22 mouse cellular contexts compared by ENCODE assay signal in genomic region chr16:49193986-49194385, GRCm38 (mm10).
DNase-seq lines count a peak whose midpoint lies in the region; ATAC-seq and TF ChIP-seq lines count a peak whose summit lies in the region.
"Had no signal": no experiment of that assay in that cellular context is flagged by ENCODE, and none has a peak within 500 bp of the region (broad histone marks: within the 10 kb centered on the region; RNA-seq: fewer than 3 reads in every experiment).

No protein-coding gene starts in this region.

- no peaks in the 10 kb centered on the region for H3K27me3 ChIP-seq in forebrain, embryonic 11.5 days (ENCODE audit: control insufficient read depth, insufficient read depth, low read length)
- no peaks in the 10 kb centered on the region for H3K27me3 ChIP-seq in forebrain, postnatal 0 days (ENCODE audit: insufficient read depth, low read length)
- no peaks in the 10 kb centered on the region for H3K27me3 ChIP-seq in midbrain, embryonic 12.5 days
- H3K27me3 ChIP-seq in midbrain, embryonic 11.5 days (ENCODE audit: control insufficient read depth, insufficient read depth, low read length) = no peaks in the 10 kb centered on the region
- H3K27me3 ChIP-seq in forebrain, embryonic 14.5 days (replicated peaks; ENCODE audit: control insufficient read depth, insufficient read depth, low read length) = no peaks in the 10 kb centered on the region
- H3K27me3 ChIP-seq in forebrain, embryonic 16.5 days (replicated peaks; ENCODE audit: control insufficient read depth, insufficient read depth, low read length) = no peaks in the 10 kb centered on the region
- H3K27me3 ChIP-seq: embryonic facial prominence, embryonic 13.5 days; embryonic facial prominence, embryonic 15.5 days had no signal

- H3K36me3 ChIP-seq in forebrain, embryonic 11.5 days (ENCODE audit: control insufficient read depth, insufficient read depth, low read length) = no peaks in the 10 kb centered on the region
- no peaks in the 10 kb centered on the region for H3K36me3 ChIP-seq in forebrain, postnatal 0 days (ENCODE audit: insufficient read depth)
- no peaks in the 10 kb centered on the region for H3K36me3 ChIP-seq in midbrain, embryonic 12.5 days
- no peaks in the 10 kb centered on the region for H3K36me3 ChIP-seq in midbrain, embryonic 11.5 days (ENCODE audit: control insufficient read depth, insufficient read depth, low read length)
- H3K36me3 ChIP-seq in forebrain, embryonic 14.5 days (ENCODE audit: control insufficient read depth, insufficient read depth, low read length) = no peaks in the 10 kb centered on the region
- H3K36me3 ChIP-seq in forebrain, embryonic 16.5 days (ENCODE audit: control insufficient read depth, insufficient read depth) = no peaks in the 10 kb centered on the region
- H3K36me3 ChIP-seq: embryonic facial prominence, embryonic 13.5 days; embryonic facial prominence, embryonic 15.5 days had no signal

- no peak overlapping the region for H3K4me3 ChIP-seq in forebrain, embryonic 11.5 days (ENCODE audit: low read depth, low read length)
- H3K4me3 ChIP-seq in forebrain, postnatal 0 days (ENCODE audit: low read depth, low read length) = no peak overlapping the region
- H3K4me3 ChIP-seq in midbrain, embryonic 12.5 days = no peak overlapping the region
- no peak overlapping the region for H3K4me3 ChIP-seq in midbrain, embryonic 11.5 days (ENCODE audit: low read depth, low read length)
- no peak overlapping the region for H3K4me3 ChIP-seq in forebrain, embryonic 14.5 days (ENCODE audit: low read depth, low read length)
- H3K4me3 ChIP-seq in forebrain, embryonic 16.5 days (replicated peaks; ENCODE audit: low read length) = no peak overlapping the region
- H3K4me3 ChIP-seq: embryonic facial prominence, embryonic 13.5 days; embryonic facial prominence, embryonic 15.5 days; erythroblast, embryonic 14.5 days had no signal

- H3K4me1 ChIP-seq in forebrain, embryonic 11.5 days (replicated peaks; ENCODE audit: control insufficient read depth, insufficient read depth, low read length) = peaks cover 4% of the 10 kb centered on the region; the same call in 1 of the 2 replicates
- H3K4me1 ChIP-seq in forebrain, postnatal 0 days (ENCODE audit: insufficient read depth) = no peaks in the 10 kb centered on the region
- H3K4me1 ChIP-seq in midbrain, embryonic 12.5 days = no peaks in the 10 kb centered on the region
- no peaks in the 10 kb centered on the region for H3K4me1 ChIP-seq in midbrain, embryonic 11.5 days (ENCODE audit: control insufficient read depth, insufficient read depth, low read length)
- peaks cover 6% of the 10 kb centered on the region for H3K4me1 ChIP-seq in forebrain, embryonic 14.5 days (ENCODE audit: control insufficient read depth, insufficient read depth, low read length)
- no peaks in the 10 kb centered on the region for H3K4me1 ChIP-seq in forebrain, embryonic 16.5 days (replicated peaks; ENCODE audit: control insufficient read depth, insufficient read depth, low read length)
- H3K4me1 ChIP-seq: embryonic facial prominence, embryonic 13.5 days; embryonic facial prominence, embryonic 15.5 days had no signal

- TF ChIP-seq CTCF in forebrain, postnatal 0 days (IDR thresholded peaks at IDR 0.05; ENCODE audit: low read depth) = no peak

- peak; percentile 27; the same call in 1 of the 2 replicates for ATAC-seq in forebrain, embryonic 11.5 days (replicated peaks; ENCODE audit: low FRiP score)
- ATAC-seq in forebrain, postnatal 0 days = no peak
- ATAC-seq in midbrain, embryonic 12.5 days (ENCODE audit: low FRiP score, low read depth) = 0 out of 2 replicates have a peak, but pooled peaks have one; percentile 13
- no peak for ATAC-seq in midbrain, embryonic 11.5 days (ENCODE audit: low FRiP score)
- peak; percentile 60 for ATAC-seq in forebrain, embryonic 14.5 days
- ATAC-seq in forebrain, embryonic 16.5 days = peak; percentile 37

- 74% methylated on average over 2 of the region's 2 CpGs for WGBS in forebrain, embryonic 11.5 days
- WGBS in forebrain, postnatal 0 days = 42% methylated on average over 2 of the region's 2 CpGs
- WGBS in midbrain, embryonic 12.5 days = 81% methylated on average over 2 of the region's 2 CpGs
- 86% methylated on average over 2 of the region's 2 CpGs for WGBS in midbrain, embryonic 11.5 days
- WGBS in forebrain, embryonic 14.5 days = 30% methylated on average over 2 of the region's 2 CpGs
- WGBS in forebrain, embryonic 16.5 days = 39% methylated on average over 2 of the region's 2 CpGs

- H3K27ac ChIP-seq in forebrain, embryonic 11.5 days (ENCODE audit: low read depth, low read length) = no peak overlapping the region
- no peak overlapping the region for H3K27ac ChIP-seq in forebrain, postnatal 0 days (ENCODE audit: low read depth, low read length)
- no peak overlapping the region for H3K27ac ChIP-seq in midbrain, embryonic 12.5 days (replicated peaks)
- H3K27ac ChIP-seq in midbrain, embryonic 11.5 days (ENCODE audit: low read depth, low read length) = no peak overlapping the region
- 0 out of 2 replicates have a peak overlapping the region, but pooled peaks have one; percentile 11 for H3K27ac ChIP-seq in forebrain, embryonic 14.5 days (ENCODE audit: low read depth, low read length)
- no peak overlapping the region for H3K27ac ChIP-seq in forebrain, embryonic 16.5 days (ENCODE audit: low read length)
- H3K27ac ChIP-seq: embryonic facial prominence, embryonic 13.5 days; embryonic facial prominence, embryonic 15.5 days had no signal

- no peak overlapping the region for H3K4me2 ChIP-seq in forebrain, embryonic 11.5 days (ENCODE audit: low read depth, low read length, severe bottlenecking)
- no peak overlapping the region for H3K4me2 ChIP-seq in forebrain, postnatal 0 days (ENCODE audit: low read depth)
- no peak overlapping the region for H3K4me2 ChIP-seq in midbrain, embryonic 12.5 days (replicated peaks)
- H3K4me2 ChIP-seq in midbrain, embryonic 11.5 days = no peak overlapping the region
- no peak overlapping the region for H3K4me2 ChIP-seq in forebrain, embryonic 14.5 days (ENCODE audit: low read length)
- H3K4me2 ChIP-seq in forebrain, embryonic 16.5 days (ENCODE audit: low read length) = no peak overlapping the region
- H3K4me2 ChIP-seq: embryonic facial prominence, embryonic 13.5 days; embryonic facial prominence, embryonic 15.5 days had no signal

- DNase-seq in forebrain, embryonic 11.5 days (ENCODE audit: low spot score) = no peak
- DNase-seq in forebrain, postnatal 0 days = no peak
- no peak for DNase-seq in midbrain, embryonic 11.5 days (ENCODE audit: low spot score, missing footprints)
- peak; percentile 47 for DNase-seq in forebrain, embryonic 14.5 days (ENCODE audit: low spot score)
- no peak for DNase-seq in adrenal gland, postnatal 10 days
- no peak for DNase-seq in ovary, postnatal 14 days (ENCODE audit: low spot score)
- DNase-seq: adrenal gland, adult 2 months; adrenal gland, postnatal 14 days; adrenal gland, postnatal 36 days; B cell, adult 2 months; cerebellum, adult 11 months; cerebellum, adult 18-20 months; cerebellum, adult 8-10 months; cerebellum, adult 9-11 months; cerebellum, postnatal 14 days; cerebellum, postnatal 36 days; embryo, embryonic 11 days had no signal

- H3K9ac ChIP-seq in forebrain, embryonic 11.5 days (ENCODE audit: low read length) = no peak overlapping the region
- H3K9ac ChIP-seq in forebrain, postnatal 0 days = no peak overlapping the region
- no peak overlapping the region for H3K9ac ChIP-seq in midbrain, embryonic 12.5 days (replicated peaks)
- no peak overlapping the region for H3K9ac ChIP-seq in midbrain, embryonic 11.5 days (ENCODE audit: low read length)
- no peak overlapping the region for H3K9ac ChIP-seq in forebrain, embryonic 14.5 days (ENCODE audit: low read length)
- no peak overlapping the region for H3K9ac ChIP-seq in forebrain, embryonic 16.5 days (replicated peaks; ENCODE audit: low read depth, low read length)
- H3K9ac ChIP-seq: embryonic facial prominence, embryonic 13.5 days; embryonic facial prominence, embryonic 15.5 days had no signal

- no peaks in the 10 kb centered on the region for H3K9me3 ChIP-seq in forebrain, embryonic 11.5 days (ENCODE audit: control insufficient read depth, low read length)
- no peaks in the 10 kb centered on the region for H3K9me3 ChIP-seq in forebrain, postnatal 0 days (ENCODE audit: low read length)
- no peaks in the 10 kb centered on the region for H3K9me3 ChIP-seq in midbrain, embryonic 12.5 days
- no peaks in the 10 kb centered on the region for H3K9me3 ChIP-seq in midbrain, embryonic 11.5 days (ENCODE audit: control insufficient read depth, low read length)
- H3K9me3 ChIP-seq in forebrain, embryonic 14.5 days (replicated peaks; ENCODE audit: control insufficient read depth, low read length) = no peaks in the 10 kb centered on the region
- no peaks in the 10 kb centered on the region for H3K9me3 ChIP-seq in forebrain, embryonic 16.5 days (ENCODE audit: control insufficient read depth, low read length)
- H3K9me3 ChIP-seq: embryonic facial prominence, embryonic 13.5 days; embryonic facial prominence, embryonic 15.5 days had no signal

Comparison
In these comparisons a context has a peak if more than half of its experiments do, and no peak if none do; other contexts are left out.
1. ATAC-seq: peak in forebrain, embryonic 11.5 days (single experiment), midbrain, embryonic 12.5 days (single experiment), forebrain, embryonic 14.5 days (single experiment) and forebrain, embryonic 16.5 days (single experiment); none in forebrain, postnatal 0 days (single experiment) and midbrain, embryonic 11.5 days (single experiment).